Mouse (Mus musculus): ENCODE measurements at regions not wholly inside any gene's neighbourhood (a gene's known extent, or its start where the extent isn't known, plus 50 kb on each side); places are given as distances from the start of the nearest gene placed in this dataset.

- no peak for DNase-seq
These were observed 154.4 kb downstream of the Thbs2 start for GRCm38 (mm10) chr17:14539651-14540050.

GRCm38 (mm10) chr17:14539191-14539590 lies 154.8 kb downstream of the Thbs2 start:
- no peak for DNase-seq

- no peak for DNase-seq
These were observed 155.5 kb downstream of the Thbs2 start for GRCm38 (mm10) chr17:14538527-14538926.

- DNase-seq, result no peak
These were observed 161.1 kb downstream of the Thbs2 start for GRCm38 (mm10) chr17:14532979-14533314.

- DNase-seq, result no peak
These were observed 161.6 kb downstream of the Thbs2 start for GRCm38 (mm10) chr17:14532298-14532978.

GRCm38 (mm10) chr17:14531796-14532195 lies 162.2 kb downstream of the Thbs2 start:
- DNase-seq, result no peak

- no peak for DNase-seq
These were observed 166.3 kb downstream of the Thbs2 start for GRCm38 (mm10) chr17:14527691-14528090.

- no peak for DNase-seq
These were observed 168.8 kb downstream of the Thbs2 start for GRCm38 (mm10) chr17:14525255-14525654.

GRCm38 (mm10) chr17:14524426-14525236 lies 169.4 kb downstream of the Thbs2 start:
- DNase-seq, result peak; percentile 18

GRCm38 (mm10) chr17:14522011-14522410 lies 172.0 kb downstream of the Thbs2 start:
- DNase-seq, result no peak

- DNase-seq, result peak; percentile 42
These were observed 173.5 kb downstream of the Thbs2 start for GRCm38 (mm10) chr17:14520565-14520964.

GRCm38 (mm10) chr17:14519367-14519766 lies 174.7 kb downstream of the Thbs2 start:
- DNase-seq, result no peak

- DNase-seq, result no peak
These were observed 175.8 kb downstream of the Thbs2 start for GRCm38 (mm10) chr17:14518216-14518615.

GRCm38 (mm10) chr17:14517368-14517767 lies 176.7 kb downstream of the Thbs2 start:
- no peak for DNase-seq

GRCm38 (mm10) chr17:14516097-14516496 lies 177.9 kb downstream of the Thbs2 start:
- peak; percentile 4 for DNase-seq

- DNase-seq, result no peak
These were observed 180.6 kb downstream of the Thbs2 start for GRCm38 (mm10) chr17:14513454-14513853.

GRCm38 (mm10) chr17:14510486-14510885 lies 183.5 kb downstream of the Thbs2 start:
- DNase-seq, result no peak

- no peak for DNase-seq
These were observed 186.9 kb downstream of the Thbs2 start for GRCm38 (mm10) chr17:14507111-14507510.

GRCm38 (mm10) chr17:14506123-14506522 lies 187.9 kb downstream of the Thbs2 start:
- no peak for DNase-seq

GRCm38 (mm10) chr17:14505415-14505814 lies 188.6 kb downstream of the Thbs2 start:
- DNase-seq, result no peak

GRCm38 (mm10) chr17:14503670-14504069 lies 190.4 kb downstream of the Thbs2 start:
- no peak for DNase-seq

GRCm38 (mm10) chr17:14501341-14501740 lies 192.7 kb downstream of the Thbs2 start:
- DNase-seq, result no peak

- no peak for DNase-seq
These were observed 196.9 kb downstream of the Thbs2 start for GRCm38 (mm10) chr17:14497086-14497485.

GRCm38 (mm10) chr17:14493751-14494320 lies 200.2 kb downstream of the Thbs2 start:
- no peak for DNase-seq

Data from cerebellum, adult 11 months (tissue).